Mouse (Mus musculus): ENCODE results near the gene Gm20388.

- TF ChIP-seq CTCF (conservative IDR thresholded peaks at IDR 0.05; ENCODE audit: insufficient read depth, insufficient read length, low read depth, low read length) (no peak), POLR2A (IDR thresholded peaks at IDR 0.05; ENCODE audit: low read depth, low read length) (no peak)
Observed at GRCm38 (mm10) chr8:122707184-122707583, 2796.5 kb downstream of the Gm20388 start.

All from kidney, adult 2 months (tissue).